Mouse (Mus musculus): ENCODE data around the gene Mrgprd.

Gene Mrgprd

DNA sequence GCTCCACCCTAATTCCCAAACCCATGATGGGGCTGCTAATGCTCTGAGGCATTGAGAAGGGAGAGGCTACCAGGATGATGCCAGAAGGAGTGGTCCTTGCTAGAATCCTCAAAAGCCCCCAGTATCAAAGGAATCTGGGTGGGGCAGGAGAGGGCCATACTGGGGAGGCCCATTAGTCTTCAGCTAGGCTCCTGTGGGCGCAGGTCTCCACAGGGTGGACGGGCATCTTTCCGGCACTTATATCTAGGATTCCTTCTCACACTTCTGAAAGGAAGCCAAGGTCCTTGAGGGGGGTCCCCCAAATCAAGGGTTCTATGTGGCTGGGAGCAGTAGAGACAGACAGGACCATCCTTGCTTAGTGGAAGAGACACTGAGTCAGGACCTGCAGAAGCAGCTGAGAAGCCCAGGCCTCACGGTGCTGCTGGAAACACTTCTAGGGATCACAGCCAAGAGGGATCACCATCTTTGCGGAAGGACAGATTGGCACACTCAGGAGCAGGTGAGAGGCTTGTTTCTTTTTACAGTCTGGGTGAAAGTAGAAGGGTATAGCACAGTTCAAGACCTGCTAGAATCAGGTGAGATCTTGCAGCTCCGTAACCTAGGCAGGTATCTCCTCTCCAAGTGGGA, at the start of gene Mrgprd:
Mrgprd (plus strand) TSS at position 51 of the 627 bp plus-strand sequence.
- DNase-seq = no peak

DNA sequence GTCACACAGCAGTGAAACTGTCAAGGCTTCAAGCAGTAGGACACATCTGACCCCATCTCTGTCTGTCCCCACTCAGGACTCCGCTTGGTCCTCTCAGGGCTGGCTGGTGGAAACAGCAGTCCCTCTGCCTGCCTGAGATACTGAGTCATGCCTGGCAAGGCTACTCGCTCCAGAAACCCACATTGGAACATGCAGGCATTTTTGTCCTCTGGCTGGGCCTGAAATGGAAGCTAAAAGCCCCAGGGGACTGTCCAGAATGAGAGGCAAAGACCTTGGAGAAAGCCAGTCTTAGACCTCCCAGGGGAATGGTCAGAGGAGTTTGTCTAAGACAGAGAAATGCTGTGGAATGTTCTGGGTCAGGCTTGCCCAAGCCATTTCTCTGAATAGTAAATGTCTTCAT, 48.6 kb upstream of the Mrgprd start:
- peak; percentile 46 for DNase-seq

DNA sequence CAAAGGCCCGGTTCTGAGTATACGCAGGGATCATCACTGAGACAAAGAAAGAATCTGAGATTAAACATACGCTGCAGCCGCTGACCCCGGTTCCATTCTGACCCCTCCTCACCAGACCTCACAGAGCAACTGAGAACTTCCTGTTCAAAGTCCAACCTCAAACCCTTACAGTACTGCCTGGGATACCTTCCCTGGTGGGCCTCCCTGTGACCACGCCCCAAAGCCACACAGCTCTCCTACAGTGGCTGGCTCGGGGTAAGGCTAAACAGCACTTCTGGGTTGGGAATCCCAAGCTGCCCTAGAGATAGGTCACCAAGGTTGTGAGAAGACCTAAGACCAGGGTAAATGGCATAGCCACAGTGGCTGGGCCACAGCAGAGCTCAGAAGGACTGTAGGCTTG, 45.7 kb upstream of the Mrgprd start:
- no peak for DNase-seq

DNA sequence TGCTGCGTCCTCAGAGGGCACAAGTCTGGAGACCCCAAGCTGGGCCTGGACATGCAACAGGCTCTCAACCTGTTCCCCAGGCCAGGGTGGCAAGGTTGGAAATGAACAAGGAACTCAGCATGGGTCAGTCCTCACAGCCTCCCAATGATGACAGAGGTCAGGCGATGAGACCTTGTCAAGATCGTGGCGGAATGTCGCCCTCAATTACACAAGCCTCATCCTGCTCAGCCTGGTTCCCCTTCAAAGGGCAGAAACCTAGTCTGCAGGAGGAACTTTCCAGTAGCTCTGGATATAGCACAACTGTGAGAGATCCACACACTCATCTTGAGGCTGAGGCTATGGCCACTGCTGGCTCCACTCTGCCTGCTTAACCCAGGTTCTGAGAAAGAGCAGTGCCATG, 43.7 kb upstream of the Mrgprd start:
- no peak for DNase-seq

DNA sequence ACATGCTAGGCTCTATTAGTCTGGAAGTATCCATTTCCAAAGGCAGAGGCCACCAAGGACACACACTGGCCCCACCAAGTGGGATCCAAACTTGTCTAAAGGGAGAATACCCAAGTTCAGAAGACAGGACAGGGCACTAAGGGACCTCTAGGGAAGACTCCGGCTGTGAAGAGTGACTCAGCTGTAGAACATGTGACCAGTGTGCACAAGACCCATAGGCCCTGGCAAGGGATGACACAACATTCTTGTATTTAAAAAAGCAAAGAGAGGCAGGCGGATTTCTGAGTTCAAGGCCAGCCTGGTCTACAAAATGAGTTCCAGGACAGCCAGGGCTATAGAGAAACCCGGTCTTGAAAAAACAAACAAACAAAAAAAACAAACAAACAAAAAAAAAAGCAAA, 39.1 kb upstream of the Mrgprd start:
- no peak for DNase-seq

DNA sequence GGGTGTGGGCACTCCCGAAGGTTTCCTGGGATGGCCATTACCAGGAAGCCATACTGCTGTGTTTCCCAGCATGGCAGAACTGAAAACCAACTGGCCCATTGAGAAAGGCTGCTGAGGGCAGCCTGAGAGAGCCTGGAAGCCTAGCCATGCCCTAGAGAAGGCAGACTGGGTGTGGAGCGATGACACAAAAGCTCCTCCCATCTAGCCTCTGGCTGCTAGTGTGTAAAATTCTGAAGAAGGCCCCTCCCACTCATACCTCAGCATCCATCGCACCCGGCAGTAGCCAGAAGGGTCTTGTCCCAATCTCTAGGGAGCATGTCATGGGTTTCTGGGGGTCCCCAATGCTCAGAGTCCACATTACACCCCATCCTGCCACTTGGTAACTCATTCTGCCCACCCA, 33.2 kb upstream of the Mrgprd start:
- DNase-seq = no peak

DNA sequence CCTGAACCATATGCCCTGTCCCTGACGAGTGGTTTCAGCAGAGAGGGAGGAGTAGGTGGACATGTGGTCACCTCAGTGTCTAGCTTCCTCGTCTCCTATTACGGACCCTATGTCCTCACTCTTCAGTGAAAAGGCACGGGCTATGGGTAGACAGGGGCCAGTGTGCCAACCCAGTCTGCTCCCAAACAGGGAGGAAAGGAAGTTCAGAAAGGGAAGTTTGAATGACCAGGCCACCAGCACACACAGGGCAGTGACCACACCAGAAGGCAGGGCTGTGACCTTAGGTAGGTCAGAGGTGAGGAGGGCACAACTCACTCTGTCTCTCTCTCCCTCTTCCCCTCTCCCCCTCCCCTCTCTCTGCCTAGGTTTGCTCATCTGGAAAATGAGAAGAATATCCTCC, 31.6 kb upstream of the Mrgprd start:
- peak; percentile 11 for DNase-seq

DNA sequence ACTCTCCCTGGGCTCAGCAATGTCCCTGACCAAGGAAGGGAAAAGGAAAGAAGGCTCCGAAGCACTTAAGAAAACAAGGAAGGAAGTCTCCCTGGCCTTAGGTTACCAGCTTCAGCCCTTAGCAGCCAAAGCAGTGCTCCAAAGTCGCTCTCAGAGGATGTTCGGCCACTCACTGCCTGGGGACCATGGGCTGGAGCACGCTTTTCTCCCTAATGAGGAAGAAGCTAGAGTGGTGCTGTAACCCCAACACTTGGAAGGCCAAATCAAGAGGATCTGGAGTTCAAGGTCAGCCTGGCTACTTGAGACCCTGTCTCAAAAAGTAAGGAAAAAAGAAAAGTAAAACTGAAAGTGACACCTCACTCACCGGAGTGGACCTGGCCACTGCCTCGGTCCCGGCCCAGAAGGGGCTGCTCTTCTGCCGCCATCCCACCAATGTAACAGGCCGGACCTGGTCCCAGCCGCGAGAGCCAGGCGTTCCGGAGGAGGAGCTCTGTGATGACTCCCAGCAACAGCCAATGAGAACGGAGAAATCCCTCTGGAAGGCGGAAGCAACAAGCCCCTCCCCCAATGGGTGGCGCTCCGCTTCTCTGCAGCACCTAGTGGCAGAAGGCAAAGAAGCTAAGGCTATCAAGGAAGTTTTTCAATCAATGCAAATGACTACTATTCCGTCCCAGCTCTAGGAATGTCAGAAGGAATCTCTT, 31.0 kb upstream of the Mrgprd start, which contains the start of gene Tpcn2:
Tpcn2 (minus strand) TSS at position 525 of the 701 bp plus-strand sequence.
- DNase-seq = peak; percentile 96

DNA sequence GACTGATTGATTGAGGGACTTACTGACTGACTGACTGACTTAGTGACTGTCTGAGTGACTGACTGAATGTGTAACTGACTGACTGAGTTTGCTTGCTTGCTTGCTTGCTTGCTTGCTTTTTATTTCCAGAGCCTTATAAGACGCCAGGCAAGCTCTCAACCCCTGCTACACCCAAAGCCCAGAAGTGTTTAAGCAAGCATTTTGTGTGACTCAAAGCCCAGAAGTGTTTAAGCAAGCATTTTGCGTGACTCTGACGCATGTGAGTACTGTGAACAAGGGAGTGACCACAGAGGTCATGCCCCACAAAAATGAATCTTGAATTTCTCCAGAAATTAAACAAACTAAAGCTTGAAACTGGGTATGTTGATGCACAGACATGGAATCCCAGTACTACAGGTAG, 30.3 kb upstream of the Mrgprd start:
- DNase-seq = no peak

DNA sequence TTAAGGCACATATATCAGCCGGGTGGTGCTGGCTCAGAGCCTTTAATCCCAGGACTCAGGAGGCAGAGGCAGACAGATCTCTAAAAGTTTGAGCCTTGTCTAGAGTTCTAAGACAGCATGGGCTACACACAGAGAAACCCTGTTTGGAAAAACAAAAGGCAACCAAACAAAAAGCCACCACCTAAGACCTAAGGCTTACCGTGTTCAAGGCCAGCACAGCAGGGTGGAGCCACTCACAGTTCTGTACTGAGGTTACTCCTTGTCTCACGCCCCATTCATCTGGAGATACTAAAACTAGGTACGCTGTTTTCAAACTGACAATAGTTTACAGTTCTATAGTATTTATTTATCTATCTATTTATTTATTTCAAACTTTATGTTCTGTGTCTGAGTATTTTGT, 29.2 kb upstream of the Mrgprd start:
- DNase-seq = no peak

DNA sequence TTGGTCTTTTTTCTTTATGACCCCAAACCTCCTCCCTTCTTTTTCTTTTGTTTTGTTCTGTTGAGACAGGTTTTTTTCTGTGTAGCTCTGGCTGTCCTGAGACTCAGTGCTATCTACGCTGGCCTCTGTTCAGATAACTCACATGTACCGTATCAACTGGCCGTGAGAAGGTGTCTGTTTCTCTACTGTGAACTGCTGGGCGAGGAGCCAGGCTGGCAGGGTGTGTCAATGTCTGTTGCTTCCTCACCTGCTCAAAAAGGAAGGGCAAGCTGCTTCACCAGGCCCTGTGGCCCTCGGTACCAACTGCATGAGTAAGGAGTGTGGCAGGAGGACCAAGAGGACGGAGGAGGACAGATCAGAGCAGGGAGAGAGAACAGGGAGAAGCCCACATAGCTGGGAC, 27.2 kb upstream of the Mrgprd start:
- no peak for DNase-seq

DNA sequence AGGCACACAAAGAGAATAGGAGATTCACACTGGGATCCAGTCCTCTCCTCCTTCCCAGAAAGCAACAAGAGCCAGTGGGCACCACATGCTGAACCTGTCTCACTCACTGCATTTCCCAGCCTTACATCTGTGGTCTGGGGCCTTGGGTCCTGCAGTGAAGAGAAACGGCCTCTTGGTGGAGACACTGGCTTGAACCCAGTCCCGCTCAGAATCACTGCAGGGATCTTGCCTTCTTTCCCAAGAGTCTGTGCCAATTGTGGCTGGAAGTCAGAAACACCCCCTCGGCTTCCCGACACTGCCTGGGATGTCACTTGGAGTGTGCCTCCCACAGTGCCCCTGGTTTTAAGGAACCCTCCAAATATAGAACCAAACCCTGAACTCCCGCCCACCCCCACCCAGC, 25.3 kb upstream of the Mrgprd start:
- no peak for DNase-seq

DNA sequence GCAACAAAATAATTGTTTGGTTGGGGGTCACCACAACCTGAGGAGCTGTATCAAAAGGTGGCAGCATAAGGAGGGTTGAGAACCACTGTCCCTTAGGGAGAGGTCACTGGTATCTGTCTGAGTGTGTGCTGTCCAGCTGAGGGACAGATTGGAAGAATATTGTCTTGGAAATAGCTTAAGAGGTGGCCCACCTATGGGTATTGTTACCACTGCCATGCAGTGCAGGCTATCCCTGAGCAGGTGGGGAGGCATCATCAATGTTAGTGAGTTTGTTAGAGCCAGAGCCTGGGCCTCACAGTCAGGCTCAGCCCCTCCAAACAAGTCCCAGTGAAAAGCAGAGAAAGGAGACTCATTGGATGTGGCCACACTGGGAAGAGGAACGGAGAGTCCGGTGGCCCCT, 22.8 kb upstream of the Mrgprd start:
- no peak for DNase-seq

DNA sequence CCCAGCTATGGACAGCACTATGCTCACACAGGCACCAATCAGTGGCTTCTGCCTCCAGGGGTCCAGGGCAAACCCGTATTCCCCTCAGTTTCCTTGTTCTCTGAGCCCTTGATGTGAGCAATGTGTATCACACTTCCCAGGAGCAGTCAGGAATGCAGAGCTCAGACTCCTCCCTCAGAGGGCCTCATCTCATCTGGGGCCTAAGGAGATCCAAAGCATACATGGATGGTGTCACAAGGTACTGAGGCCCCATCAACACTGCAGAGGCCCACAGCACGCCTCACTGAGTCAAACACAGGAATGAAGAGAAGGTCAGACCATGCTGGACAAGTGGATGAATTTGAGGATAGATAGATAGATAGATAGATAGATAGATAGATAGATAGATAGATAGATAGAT, 21.9 kb upstream of the Mrgprd start:
- no peak for DNase-seq

DNA sequence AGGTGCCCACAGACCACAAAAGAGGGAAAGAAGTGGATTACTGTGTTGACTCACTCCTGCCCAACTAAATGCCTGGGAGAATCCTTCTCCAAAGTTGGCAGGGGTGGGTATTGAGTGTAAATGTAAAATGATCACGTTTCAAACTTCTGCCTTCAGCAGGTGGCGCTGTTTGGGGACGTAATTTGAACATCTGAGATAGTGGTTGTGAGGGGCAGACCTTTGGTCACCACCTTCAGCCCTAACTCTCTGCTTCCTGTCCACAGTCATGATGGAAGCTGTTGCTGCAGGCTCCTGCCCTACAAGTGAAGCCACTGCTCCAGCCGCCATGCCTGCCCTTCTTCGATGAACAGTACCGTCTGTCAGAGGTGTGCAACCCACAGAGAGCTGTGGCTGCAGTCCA, 20.8 kb upstream of the Mrgprd start:
- no peak for DNase-seq

DNA sequence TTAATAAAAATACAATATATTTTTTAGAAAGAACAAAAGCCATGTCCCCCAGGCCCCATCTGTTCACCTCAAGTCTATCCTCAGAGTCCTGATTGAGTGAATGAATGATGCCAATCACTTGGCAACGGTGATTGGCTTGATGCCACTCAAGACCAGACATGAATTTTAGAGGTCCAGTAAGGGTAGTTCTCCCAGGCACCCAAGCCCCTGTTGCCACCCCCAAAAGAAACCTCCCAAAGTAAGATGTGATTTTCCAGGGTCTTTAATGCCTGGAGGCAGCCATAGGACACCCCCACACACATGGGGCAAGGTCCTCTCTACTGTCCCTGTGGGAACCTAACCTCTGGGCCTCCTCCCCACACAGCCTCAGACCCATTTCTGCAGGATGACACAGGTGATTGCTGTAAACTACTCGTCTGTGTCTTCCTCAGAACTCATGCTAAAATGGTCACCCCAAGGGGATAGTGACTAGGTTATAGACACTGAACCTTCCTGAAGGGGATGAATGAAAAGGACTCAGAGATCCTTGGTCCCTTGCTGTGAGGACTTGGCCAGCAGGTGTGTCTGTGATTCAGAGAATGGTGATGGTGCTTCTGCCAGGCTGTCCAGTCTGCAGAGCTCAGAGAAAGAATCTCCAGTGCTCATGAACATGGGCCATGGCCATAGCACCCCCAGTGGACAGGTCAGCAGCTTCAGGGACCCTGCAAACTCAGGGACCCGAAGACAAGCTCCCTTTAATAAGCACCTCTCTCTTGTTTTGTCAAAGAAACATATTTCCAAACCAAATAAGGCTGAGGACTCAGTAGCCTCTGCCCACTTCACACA, 15.8 kb upstream of the Mrgprd start:
- DNase-seq = no peak

DNA sequence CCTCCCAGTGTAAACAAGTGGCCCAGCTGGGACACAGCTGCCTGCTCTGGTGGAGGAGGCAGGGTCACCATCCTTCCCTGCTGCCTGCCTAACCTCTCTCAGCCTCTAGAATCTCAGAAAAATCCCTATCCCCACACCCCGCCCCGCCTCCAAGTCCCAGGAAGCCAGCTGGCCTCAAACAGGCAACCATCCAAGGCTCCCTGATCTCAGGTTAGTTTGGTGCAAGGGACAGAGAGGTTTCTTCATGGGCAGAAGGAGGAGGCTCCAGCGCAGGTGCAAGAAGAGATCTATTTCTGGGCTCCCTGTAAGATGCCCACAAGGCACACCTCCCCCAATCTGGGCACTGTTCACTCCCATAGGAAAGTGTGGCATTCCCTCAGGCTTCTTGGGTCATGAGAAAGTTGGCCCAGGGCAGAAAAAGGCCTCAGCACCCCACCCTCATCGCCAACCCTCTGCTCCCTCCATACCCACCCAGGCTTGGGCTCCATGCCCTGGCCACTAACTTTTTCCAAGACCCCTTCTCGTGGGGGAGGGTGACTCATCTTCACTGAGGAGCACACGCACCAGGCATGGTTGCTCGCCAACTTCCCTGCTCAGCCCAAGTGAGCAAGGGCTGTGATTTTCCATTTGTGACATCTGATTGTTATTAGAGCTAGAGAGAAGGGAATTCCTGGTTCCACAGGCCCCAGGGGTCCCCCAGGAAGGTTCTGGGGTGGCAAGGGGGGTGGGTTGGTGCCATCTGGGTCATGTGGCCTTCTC, 14.9 kb upstream of the Mrgprd start:
- DNase-seq = no peak

DNA sequence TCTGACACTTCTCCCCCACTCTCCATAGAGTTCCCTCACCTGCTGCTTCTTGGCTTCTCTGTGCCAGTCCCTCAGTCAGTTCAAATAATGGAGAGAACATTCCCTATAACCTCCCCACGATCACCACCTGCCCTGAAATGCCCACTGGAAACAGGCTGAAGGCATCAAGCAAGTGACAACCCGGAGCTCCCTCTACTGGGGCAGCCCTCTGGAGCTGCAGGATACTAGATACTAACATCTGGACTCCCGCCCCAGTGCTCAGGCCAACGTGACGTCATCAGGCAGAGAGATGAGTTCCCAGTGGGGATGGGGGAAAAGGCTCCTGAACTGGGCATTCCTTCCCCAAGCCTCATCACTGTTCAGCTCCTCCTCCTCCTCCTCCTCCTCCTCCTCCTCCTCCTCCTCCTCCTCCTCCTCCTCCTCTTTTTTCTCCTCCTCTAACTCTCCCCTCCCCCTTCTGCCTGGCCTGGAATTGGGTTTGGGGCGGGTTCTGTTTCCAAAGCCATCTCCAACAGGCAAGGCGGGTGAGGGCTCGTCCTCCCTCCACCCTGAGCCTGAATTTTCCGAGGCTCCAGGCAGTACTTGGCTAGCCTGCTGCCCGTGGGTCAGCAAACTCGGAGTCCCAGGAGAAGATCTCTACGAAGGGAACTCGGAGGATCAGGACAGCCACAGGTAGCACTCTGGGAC, 14.2 kb upstream of the Mrgprd start, which contains the start of gene Mrgprf:
Mrgprf (plus strand) TSS at position 508 of the 687 bp plus-strand sequence.
- no peak for DNase-seq

DNA sequence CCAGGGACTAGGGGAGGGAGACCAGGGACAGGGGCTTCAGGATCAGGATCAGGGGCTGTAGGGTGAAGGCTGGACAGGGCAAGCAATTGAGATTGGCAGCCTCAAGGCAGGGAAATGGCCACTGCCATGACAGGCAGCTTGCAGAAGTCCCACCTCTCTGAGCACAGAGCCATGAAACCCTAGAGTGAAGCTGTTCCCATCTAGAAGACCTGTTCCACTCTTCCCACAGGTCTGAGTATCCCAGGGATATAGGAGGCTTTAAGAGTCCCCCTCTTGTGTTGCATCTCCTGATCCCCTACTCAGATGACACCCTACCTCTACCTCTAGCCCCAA, 13.7 kb upstream of the Mrgprd start:
- DNase-seq = no peak

DNA sequence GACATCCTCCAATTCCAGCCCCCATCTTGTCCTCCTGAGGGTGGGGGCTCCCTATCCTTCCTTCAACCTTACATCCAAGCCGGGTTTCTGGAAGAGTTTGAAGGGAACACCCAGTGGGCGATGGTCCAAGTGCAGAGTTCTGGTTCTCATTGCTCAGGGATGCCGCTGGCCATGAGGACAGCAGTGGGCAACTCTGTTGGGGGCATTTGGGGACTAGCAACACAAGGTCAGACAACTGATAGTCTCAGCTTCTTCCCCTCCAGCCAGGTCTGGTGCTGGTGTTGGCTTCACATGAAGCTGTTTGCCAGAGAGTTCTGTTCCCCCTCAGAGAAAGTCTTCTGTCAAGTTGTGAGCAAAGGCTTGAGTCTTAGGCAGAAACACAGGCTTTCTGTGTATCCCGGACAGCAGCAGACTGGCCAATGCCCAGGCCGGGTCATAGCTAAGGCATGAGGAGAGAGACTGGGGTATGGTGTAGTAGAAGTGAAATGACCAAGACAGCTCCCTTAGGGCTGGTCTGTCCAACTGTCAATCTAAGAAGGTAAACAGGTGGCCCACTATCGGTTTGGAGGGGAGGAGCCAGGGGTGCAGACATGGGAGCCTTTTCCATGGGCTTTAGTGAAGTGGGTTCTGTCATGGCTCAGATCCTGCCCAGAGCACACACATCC, 13.2 kb upstream of the Mrgprd start:
- no peak for DNase-seq

DNA sequence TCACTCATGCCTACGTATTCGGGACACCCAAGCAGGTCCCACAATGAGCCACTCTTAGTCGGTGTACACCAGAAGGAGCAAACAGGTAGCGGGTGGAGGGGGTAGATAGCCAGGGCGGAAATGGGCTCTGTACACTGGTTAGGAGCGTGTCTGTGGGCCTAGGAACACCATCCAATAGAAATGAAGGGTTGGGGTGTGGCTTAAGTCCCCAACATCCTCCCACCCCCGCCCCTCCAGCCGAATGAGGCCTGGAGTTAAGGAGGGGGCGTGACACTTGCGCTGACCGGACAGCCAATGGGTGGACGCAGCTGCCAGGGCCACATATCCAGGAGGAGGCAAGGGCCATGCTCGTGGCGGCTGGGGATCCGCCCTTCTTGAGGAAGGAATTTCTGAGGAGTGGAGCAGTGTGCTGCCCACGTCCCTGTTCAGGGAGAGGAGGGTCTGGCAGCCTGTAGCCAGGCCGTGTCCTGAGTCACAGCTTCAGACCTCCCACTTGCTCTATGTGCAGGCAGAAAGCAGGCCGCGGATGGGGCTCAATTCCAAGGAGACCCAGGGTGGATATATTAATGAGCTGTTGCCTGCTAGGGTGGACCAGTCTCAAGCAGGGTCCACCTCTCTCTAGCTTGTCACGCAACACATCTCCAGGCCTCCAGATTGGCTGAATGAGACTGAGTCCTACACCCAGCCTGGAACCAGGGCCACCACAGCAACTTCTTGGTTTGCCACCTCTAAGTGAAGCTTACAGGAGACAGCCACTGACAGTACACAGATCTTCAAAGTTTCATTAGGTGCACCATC, 11.9 kb upstream of the Mrgprd start:
- peak; percentile 35 for DNase-seq

Data from kidney, adult 9 months (tissue).